Comparison of ENCODE assay signal across 8 mouse cellular contexts in genomic region chr15:51696344-51697016, GRCm38 (mm10).
DNase-seq lines count a peak whose midpoint lies in the region; ATAC-seq and TF ChIP-seq lines count a peak whose summit lies in the region.

No protein-coding gene starts in this region.

- H3K4me1 ChIP-seq in forebrain, embryonic 12.5 days = no peaks in the 10 kb centered on the region
- H3K4me1 ChIP-seq in forebrain, embryonic 11.5 days (replicated peaks; ENCODE audit: control insufficient read depth, insufficient read depth, low read length) = no peaks in the 10 kb centered on the region
- H3K4me1 ChIP-seq in liver, postnatal 0 days (ENCODE audit: insufficient read depth) = no peaks in the 10 kb centered on the region

- peak; percentile 49; the same call in 1 of the 2 replicates for ATAC-seq in forebrain, embryonic 12.5 days (ENCODE audit: low FRiP score)
- no peak for ATAC-seq in forebrain, embryonic 11.5 days (replicated peaks; ENCODE audit: low FRiP score)
- peak; percentile 37 to 48; a peak in 1 of 4 replicates for ATAC-seq in hematopoietic stem cell, adult 5-6 weeks (replicated peaks in 1 of 2; ENCODE audit: insufficient read depth in 1 of 2, low FRiP score in 2 of 2, low TSS enrichment in 1 of 2, low read depth in 1 of 2, poor library complexity in 2 of 2, severe bottlenecking in 2 of 2)
- ATAC-seq in liver, postnatal 0 days = no peak

- no peaks in the 10 kb centered on the region for H3K9me3 ChIP-seq in forebrain, embryonic 12.5 days
- no peaks in the 10 kb centered on the region for H3K9me3 ChIP-seq in forebrain, embryonic 11.5 days (ENCODE audit: control insufficient read depth, low read length)
- H3K9me3 ChIP-seq in liver, postnatal 0 days (ENCODE audit: low read length) = no peaks in the 10 kb centered on the region

- no peak for TF ChIP-seq EP300 in liver, postnatal 0 days (IDR thresholded peaks at IDR 0.05; ENCODE audit: low read depth)

- H3K4me3 ChIP-seq in forebrain, embryonic 12.5 days (replicated peaks) = no peak overlapping the region
- H3K4me3 ChIP-seq in forebrain, embryonic 11.5 days (ENCODE audit: low read depth, low read length) = no peak overlapping the region
- no peak overlapping the region for H3K4me3 ChIP-seq in liver, postnatal 0 days (ENCODE audit: low read depth, low read length)

- no peak overlapping the region for H3K9ac ChIP-seq in forebrain, embryonic 12.5 days
- H3K9ac ChIP-seq in forebrain, embryonic 11.5 days (ENCODE audit: low read length) = no peak overlapping the region
- no peak overlapping the region for H3K9ac ChIP-seq in liver, postnatal 0 days (replicated peaks)

- no peak overlapping the region for H3K4me2 ChIP-seq in forebrain, embryonic 12.5 days
- H3K4me2 ChIP-seq in forebrain, embryonic 11.5 days (ENCODE audit: low read depth, low read length, severe bottlenecking) = no peak overlapping the region
- H3K4me2 ChIP-seq in liver, postnatal 0 days (ENCODE audit: low read depth, low read length) = no peak overlapping the region

- H3K27ac ChIP-seq in forebrain, embryonic 12.5 days = no peak overlapping the region
- no peak overlapping the region for H3K27ac ChIP-seq in forebrain, embryonic 11.5 days (ENCODE audit: low read depth, low read length)
- H3K27ac ChIP-seq in liver, postnatal 0 days (ENCODE audit: low read depth) = no peak overlapping the region

- no peak for DNase-seq in forebrain, embryonic 11.5 days (ENCODE audit: low spot score)
- peak; percentile 33 for DNase-seq in urinary bladder, adult 2 months (ENCODE audit: low spot score)
- DNase-seq in urinary bladder, postnatal 10 days (ENCODE audit: low spot score) = no peak
- peak; percentile 30 to 49 for DNase-seq in cerebellum, postnatal 36 days
- DNase-seq in liver, postnatal 0 days = peak; percentile 61
- peak; percentile 21 to 68 for DNase-seq in spleen, postnatal 4 days (ENCODE audit: low spot score in 2 of 2)

- WGBS in forebrain, embryonic 12.5 days = 68% methylated on average over 11 of the region's 11 CpGs
- WGBS in forebrain, embryonic 11.5 days = 84% methylated on average over 11 of the region's 11 CpGs
- WGBS in liver, postnatal 0 days (ENCODE audit: insufficient replicate concordance) = 67% methylated on average over 11 of the region's 11 CpGs

- TF ChIP-seq CTCF in liver, postnatal 0 days (IDR thresholded peaks at IDR 0.05; ENCODE audit: low read depth) = peak; percentile 69

- H3K36me3 ChIP-seq in forebrain, embryonic 12.5 days (replicated peaks) = no peaks in the 10 kb centered on the region
- H3K36me3 ChIP-seq in forebrain, embryonic 11.5 days (ENCODE audit: control insufficient read depth, insufficient read depth, low read length) = no peaks in the 10 kb centered on the region
- no peaks in the 10 kb centered on the region for H3K36me3 ChIP-seq in liver, postnatal 0 days (replicated peaks; ENCODE audit: insufficient read depth, low read length)

- no peaks in the 10 kb centered on the region for H3K27me3 ChIP-seq in forebrain, embryonic 12.5 days
- H3K27me3 ChIP-seq in forebrain, embryonic 11.5 days (ENCODE audit: control insufficient read depth, insufficient read depth, low read length) = no peaks in the 10 kb centered on the region
- H3K27me3 ChIP-seq in liver, postnatal 0 days (ENCODE audit: insufficient read depth, low read length) = no peaks in the 10 kb centered on the region

Comparison
In these comparisons a context has a peak if more than half of its experiments do, and no peak if none do; other contexts are left out.
1. ATAC-seq: peak in forebrain, embryonic 12.5 days (single experiment) and hematopoietic stem cell, adult 5-6 weeks (2 of 2); none in forebrain, embryonic 11.5 days (single experiment) and liver, postnatal 0 days (single experiment).
2. DNase-seq: peak in urinary bladder, adult 2 months (single experiment), cerebellum, postnatal 36 days (2 of 2), liver, postnatal 0 days (single experiment) and spleen, postnatal 4 days (2 of 2); none in forebrain, embryonic 11.5 days (single experiment) and urinary bladder, postnatal 10 days (single experiment).